Mouse (Mus musculus): ENCODE measurements around the gene Fcho2.

DNA sequence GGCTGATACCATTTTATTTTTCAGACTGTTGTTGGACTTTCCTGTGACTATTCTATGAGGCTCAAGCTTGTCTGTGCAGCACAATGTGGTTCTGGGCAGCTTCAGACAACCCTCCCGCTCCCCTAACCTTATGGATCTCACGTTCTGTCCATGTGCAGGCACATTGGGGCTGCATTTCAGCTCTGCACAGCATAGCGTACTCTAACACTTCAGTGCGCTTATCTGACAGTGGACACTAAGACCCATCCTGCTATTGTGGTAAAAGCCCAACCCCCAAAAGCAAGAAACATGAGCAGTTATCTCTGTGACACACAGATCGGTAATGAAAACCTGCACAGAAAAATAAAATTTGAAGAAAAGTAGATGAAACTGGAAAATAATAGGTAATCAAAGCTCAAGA lies 20.5 kb upstream of the Fcho2 start:
- TF ChIP-seq POLR2A (IDR thresholded peaks at IDR 0.05; ENCODE audit: borderline replicate concordance, extremely low read depth, insufficient read depth, insufficient read length, poor library complexity, severe bottlenecking) (no peak), CTCF (IDR thresholded peaks at IDR 0.05; ENCODE audit: borderline replicate concordance, extremely low read depth, insufficient read depth, insufficient read length) (no peak)

Measured in brain, embryonic 14.5 days (tissue).